Mouse (Mus musculus) lung, adult 2 months (tissue): ENCODE data around the gene Fam13a.

Source experiments
- CTCF ChIP-seq: fragments of 200-500 bp; IDR thresholded peaks from 2 replicates; pipeline ENCODE4 v1.5.1; 2011; ENCODE audit warnings: mild to moderate bottlenecking, low read length, control low read depth; ENCODE audit not compliant: insufficient read depth
- POLR2A ChIP-seq: fragments of 200-500 bp; IDR thresholded peaks from 2 replicates; pipeline ENCODE4 v1.6.1; 2011; ENCODE audit warnings: low read depth, mild to moderate bottlenecking, control low read depth, low read length, borderline replicate concordance; ENCODE audit errors: extremely low read depth

- peak; percentile 88 for TF ChIP-seq CTCF
- TF ChIP-seq POLR2A, result no peak
These were observed 4.0 kb downstream of the Fam13a start for GRCm38 (mm10) chr6:59020346-59020745.
